26 mouse cellular contexts compared by ENCODE assay signal in the genomic region with DNA sequence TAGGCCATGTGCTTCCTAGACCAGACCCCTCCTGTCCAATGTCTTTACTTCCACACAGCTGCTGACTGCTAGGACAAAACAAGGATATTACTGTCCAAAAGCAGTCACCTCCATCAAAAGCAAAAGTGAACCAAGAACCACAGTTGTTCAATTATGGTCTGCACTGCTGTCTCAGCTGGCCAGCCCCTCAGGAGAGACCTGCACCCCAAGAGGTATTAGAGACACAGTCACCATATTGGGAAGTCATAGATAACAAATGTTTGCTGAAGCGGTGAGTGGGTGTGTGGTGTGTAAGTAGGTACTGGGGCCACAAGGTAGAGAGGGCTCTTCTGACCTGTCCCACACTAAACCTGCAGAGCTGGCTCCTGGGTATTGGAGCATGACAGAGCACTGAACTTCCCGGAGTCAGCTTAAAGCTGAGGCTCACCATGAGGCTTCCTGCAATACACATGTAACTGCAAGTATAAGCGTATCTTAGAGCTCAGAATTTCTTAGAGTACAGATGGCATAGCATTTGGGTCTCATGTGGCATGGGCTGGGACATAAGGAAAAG. TPM values are rescaled to one million over a fixed set of nuclear protein-coding genes. Genes with fewer than 3 reads are reported as not detected.
DNase-seq lines count a peak whose midpoint lies in the region; ATAC-seq lines count a peak whose summit lies in the region.
"Had no signal": no experiment of that assay in that cellular context is flagged by ENCODE, and none has a peak within 500 bp of the region (broad histone marks: within the 10 kb centered on the region; RNA-seq: fewer than 3 reads in every experiment).

No protein-coding gene starts in this region.

- H3K36me3 ChIP-seq in intestine, embryonic 14.5 days (ENCODE audit: control insufficient read depth, insufficient read depth, low read length) = no peaks in the 10 kb centered on the region
- H3K36me3 ChIP-seq in intestine, embryonic 15.5 days = no peaks in the 10 kb centered on the region
- no peaks in the 10 kb centered on the region for H3K36me3 ChIP-seq in kidney, embryonic 15.5 days
- H3K36me3 ChIP-seq: embryonic facial prominence, embryonic 12.5 days; embryonic facial prominence, embryonic 15.5 days; forebrain, embryonic 12.5 days; forebrain, embryonic 15.5 days; heart, embryonic 12.5 days; heart, embryonic 15.5 days had no signal

- peak; percentile 42 for DNase-seq in intestine, embryonic 14.5 days (ENCODE audit: low spot score)
- DNase-seq in kidney, adult 11 months = no peak
- peak; percentile 13 for DNase-seq in kidney, postnatal 10 days
- DNase-seq in kidney, postnatal 14 days = peak; percentile 22
- DNase-seq: adrenal gland, adult 2 months; adrenal gland, postnatal 14 days; cerebellum, adult 11 months; cerebellum, adult 2 months; cerebellum, adult 9-11 months; cerebellum, postnatal 25 days; gastrocnemius, postnatal 25 days; heart, adult 2 months; heart, postnatal 10 days; heart, postnatal 36 days had no signal

- H3K9me3 ChIP-seq in intestine, embryonic 14.5 days (ENCODE audit: control insufficient read depth, low read length) = no peaks in the 10 kb centered on the region
- no peaks in the 10 kb centered on the region for H3K9me3 ChIP-seq in intestine, embryonic 15.5 days
- no peaks in the 10 kb centered on the region for H3K9me3 ChIP-seq in kidney, embryonic 15.5 days (replicated peaks)
- H3K9me3 ChIP-seq: embryonic facial prominence, embryonic 12.5 days; embryonic facial prominence, embryonic 15.5 days; forebrain, embryonic 12.5 days; forebrain, embryonic 15.5 days; heart, embryonic 15.5 days had no signal

- H3K4me1 ChIP-seq in intestine, embryonic 14.5 days (replicated peaks; ENCODE audit: control insufficient read depth, insufficient read depth, low read length) = no peaks in the 10 kb centered on the region
- H3K4me1 ChIP-seq in intestine, embryonic 15.5 days (replicated peaks) = no peaks in the 10 kb centered on the region
- H3K4me1 ChIP-seq in kidney, embryonic 15.5 days = no peaks in the 10 kb centered on the region
- H3K4me1 ChIP-seq: embryonic facial prominence, embryonic 12.5 days; embryonic facial prominence, embryonic 15.5 days; forebrain, embryonic 12.5 days; forebrain, embryonic 15.5 days; heart, embryonic 12.5 days; heart, embryonic 15.5 days had no signal

- WGBS in intestine, embryonic 14.5 days = 86% methylated on average over 3 of the region's 3 CpGs
- WGBS in intestine, embryonic 15.5 days = 72% methylated on average over 3 of the region's 3 CpGs
- WGBS in kidney, embryonic 15.5 days = 63% methylated on average over 3 of the region's 3 CpGs

- H3K4me2 ChIP-seq in intestine, embryonic 14.5 days (ENCODE audit: low read length) = no peak overlapping the region
- no peak overlapping the region for H3K4me2 ChIP-seq in intestine, embryonic 15.5 days (replicated peaks)
- H3K4me2 ChIP-seq in kidney, embryonic 15.5 days = no peak overlapping the region
- H3K4me2 ChIP-seq: embryonic facial prominence, embryonic 12.5 days; embryonic facial prominence, embryonic 15.5 days; forebrain, embryonic 12.5 days; forebrain, embryonic 15.5 days; heart, embryonic 12.5 days; heart, embryonic 15.5 days; hindbrain, embryonic 14.5 days had no signal

- H3K4me3 ChIP-seq in intestine, embryonic 14.5 days (ENCODE audit: low read depth, low read length) = no peak overlapping the region
- no peak overlapping the region for H3K4me3 ChIP-seq in intestine, embryonic 15.5 days (replicated peaks)
- no peak overlapping the region for H3K4me3 ChIP-seq in kidney, embryonic 15.5 days (replicated peaks)
- H3K4me3 ChIP-seq: embryonic facial prominence, embryonic 12.5 days; embryonic facial prominence, embryonic 15.5 days; forebrain, embryonic 12.5 days; forebrain, embryonic 15.5 days; heart, adult 2 months; heart, embryonic 12.5 days; heart, embryonic 15.5 days had no signal

- no peak for ATAC-seq in intestine, embryonic 14.5 days (replicated peaks; ENCODE audit: low FRiP score, low TSS enrichment, low read depth)
- ATAC-seq in intestine, embryonic 15.5 days = no peak
- peak; percentile 66; the same call in 1 of the 2 replicates for ATAC-seq in kidney, embryonic 15.5 days (replicated peaks; ENCODE audit: low FRiP score)
- ATAC-seq: CD4-positive, CD25-positive, alpha-beta regulatory T cell, adult 4 months; forebrain, embryonic 15.5 days; hindbrain, postnatal 0 days had no signal

- no peak overlapping the region for H3K9ac ChIP-seq in intestine, embryonic 14.5 days (ENCODE audit: low read length)
- no peak overlapping the region for H3K9ac ChIP-seq in intestine, embryonic 15.5 days
- no peak overlapping the region for H3K9ac ChIP-seq in kidney, embryonic 15.5 days
- H3K9ac ChIP-seq: embryonic facial prominence, embryonic 12.5 days; embryonic facial prominence, embryonic 15.5 days; forebrain, embryonic 12.5 days; forebrain, embryonic 15.5 days; heart, embryonic 12.5 days; heart, embryonic 15.5 days; hindbrain, embryonic 14.5 days had no signal

- H3K27me3 ChIP-seq in intestine, embryonic 14.5 days (replicated peaks; ENCODE audit: control insufficient read depth, insufficient read depth, low read length) = no peaks in the 10 kb centered on the region
- H3K27me3 ChIP-seq in intestine, embryonic 15.5 days (replicated peaks) = no peaks in the 10 kb centered on the region
- no peaks in the 10 kb centered on the region for H3K27me3 ChIP-seq in kidney, embryonic 15.5 days
- H3K27me3 ChIP-seq: embryonic facial prominence, embryonic 12.5 days; embryonic facial prominence, embryonic 15.5 days; forebrain, embryonic 12.5 days; forebrain, embryonic 15.5 days; heart, embryonic 12.5 days; heart, embryonic 15.5 days had no signal

- no peak overlapping the region for H3K27ac ChIP-seq in intestine, embryonic 14.5 days (ENCODE audit: low read depth)
- no peak overlapping the region for H3K27ac ChIP-seq in intestine, embryonic 15.5 days
- H3K27ac ChIP-seq in kidney, embryonic 15.5 days = peak overlapping the region; percentile 18; the same call in 1 of the 2 replicates
- H3K27ac ChIP-seq: embryonic facial prominence, embryonic 12.5 days; embryonic facial prominence, embryonic 15.5 days; forebrain, embryonic 12.5 days; forebrain, embryonic 15.5 days; heart, adult 2 months; heart, embryonic 15.5 days; hindbrain, embryonic 14.5 days; hindbrain, postnatal 0 days had no signal

RNA-seq across cellular contexts. Expression of gene BC025446, which starts 21.6 kb away (rescaled TPM):
- 14.8 and 15.1 TPM in 2 replicates for polyA plus RNA-seq in intestine, embryonic 14.5 days (2014; fragmentation: Nextera tagmentation; extraction: Ambion mirVana)
- 31.2 and 36.5 TPM in 2 replicates for polyA plus RNA-seq in intestine, embryonic 15.5 days (2015; fragmentation: Nextera tagmentation; extraction: Ambion mirVana)
- 15.5 and 15.8 TPM in 2 replicates for polyA plus RNA-seq in kidney, embryonic 15.5 days (2015; fragmentation: Nextera tagmentation; extraction: Ambion mirVana)
- polyA plus RNA-seq: CD4-positive, CD25-positive, alpha-beta regulatory T cell, adult 4 months; cerebellum, adult 2 months; embryonic facial prominence, embryonic 12.5 days; embryonic facial prominence, embryonic 15.5 days; forebrain, embryonic 12.5 days; forebrain, embryonic 15.5 days; heart, adult 2 months; heart, embryonic 12.5 days; heart, embryonic 15.5 days; hindbrain, embryonic 11.5 days; hindbrain, embryonic 14.5 days; hindbrain, postnatal 0 days had no signal

RNA-seq across cellular contexts. Expression of gene Ly6f, which starts 30.4 kb away (rescaled TPM):
- 0.38 TPM in 1 of 2 replicates, not detected in the other for polyA plus RNA-seq in intestine, embryonic 14.5 days (2014; fragmentation: Nextera tagmentation; extraction: Ambion mirVana)
- 0.54 and 0.64 TPM in 2 replicates for polyA plus RNA-seq in intestine, embryonic 15.5 days (2015; fragmentation: Nextera tagmentation; extraction: Ambion mirVana)
- polyA plus RNA-seq in kidney, embryonic 15.5 days (2015; fragmentation: Nextera tagmentation; extraction: Ambion mirVana) = not detected in 2 replicates
- polyA plus RNA-seq: adrenal gland, adult 2 months; CD4-positive, CD25-positive, alpha-beta regulatory T cell, adult 4 months; cerebellum, adult 2 months; embryonic facial prominence, embryonic 12.5 days; embryonic facial prominence, embryonic 15.5 days; forebrain, embryonic 12.5 days; forebrain, embryonic 15.5 days; heart, adult 2 months; heart, embryonic 12.5 days; heart, embryonic 15.5 days; hindbrain, embryonic 11.5 days; hindbrain, embryonic 14.5 days; hindbrain, postnatal 0 days had no signal
